Mouse (Mus musculus) ES-Bruce4 (cell line): ENCODE data around the gene Ap1s3.

ENCODE experiments used
- CTCF ChIP-seq: IDR thresholded peaks from one replicate; pipeline ENCODE4 v1.8.1; 2011; ENCODE audit warnings: low read depth, low read length
- POLR2A ChIP-seq: IDR thresholded peaks from one replicate; pipeline ENCODE4 v1.8.1; 2011; ENCODE audit warnings: low read length; ENCODE audit not compliant: insufficient read depth

- TF ChIP-seq CTCF (no peak), POLR2A (no peak)
Measured at GRCm38 (mm10) chr1:79707383-79707782, 35.6 kb upstream of the Ap1s3 start.
